Mouse (Mus musculus): Measurements from ENCODE around the gene Tnfrsf12a. TPM values are rescaled to one million over a fixed set of nuclear protein-coding genes. Genes with fewer than 3 reads are reported as not detected.
A peak's percentile ranks its signal among the peaks of the same experiment; 100 is the strongest.

Gene Tnfrsf12a
- polyA plus RNA-seq, 1 experiment = 10.0 TPM

DNA sequence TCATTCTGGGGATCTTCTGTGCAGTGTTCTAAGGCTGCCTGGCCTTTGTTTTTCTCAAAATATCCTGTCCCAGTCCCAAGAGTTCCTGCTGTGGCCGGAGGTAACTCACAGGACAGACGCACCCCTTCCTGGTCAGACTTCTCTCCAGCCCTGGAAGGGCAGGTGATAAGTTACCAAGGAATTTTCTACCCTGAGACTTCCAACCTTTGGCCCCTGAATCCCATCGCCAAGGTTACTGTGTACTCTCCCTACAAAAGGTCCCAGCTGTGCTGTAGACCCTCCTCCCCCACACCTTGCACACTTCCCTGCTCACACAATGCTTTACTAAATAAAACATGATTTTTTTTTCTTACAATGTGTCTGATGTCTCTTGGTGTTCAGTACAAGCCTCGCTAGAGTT is 4.8 kb upstream of the Tnfrsf12a start:
- Histone ChIP-seq H3K36me3 (ENCODE audit: control insufficient read depth, insufficient read depth, low read length) (no peaks in the 10 kb centered on the region), H3K27ac (ENCODE audit: insufficient read depth, low read depth, low read length) (peak overlapping the region; percentile 62), H3K4me3 (ENCODE audit: insufficient read depth, low read depth, low read length) (no peak overlapping the region), H3K4me1 (ENCODE audit: control insufficient read depth, insufficient read depth, low read length) (peaks cover 14% of the 10 kb centered on the region), H3K27me3 (replicated peaks; ENCODE audit: control insufficient read depth, insufficient read depth, low read length) (no peaks in the 10 kb centered on the region)
- peak; percentile 76 for DNase-seq
- TF ChIP-seq CTCF (conservative IDR thresholded peaks at IDR 0.05; ENCODE audit: insufficient read depth, insufficient read length, low read depth, low read length) (no peak), POLR2A (IDR thresholded peaks at IDR 0.05; ENCODE audit: low read depth, low read length) (no peak)
- 32% methylated on average over 4 of the region's 4 CpGs for WGBS

GRCm38 (mm10) chr17:23681086-23681485 is 3.8 kb upstream of the Tnfrsf12a start:
- peak; percentile 45 for DNase-seq

DNA sequence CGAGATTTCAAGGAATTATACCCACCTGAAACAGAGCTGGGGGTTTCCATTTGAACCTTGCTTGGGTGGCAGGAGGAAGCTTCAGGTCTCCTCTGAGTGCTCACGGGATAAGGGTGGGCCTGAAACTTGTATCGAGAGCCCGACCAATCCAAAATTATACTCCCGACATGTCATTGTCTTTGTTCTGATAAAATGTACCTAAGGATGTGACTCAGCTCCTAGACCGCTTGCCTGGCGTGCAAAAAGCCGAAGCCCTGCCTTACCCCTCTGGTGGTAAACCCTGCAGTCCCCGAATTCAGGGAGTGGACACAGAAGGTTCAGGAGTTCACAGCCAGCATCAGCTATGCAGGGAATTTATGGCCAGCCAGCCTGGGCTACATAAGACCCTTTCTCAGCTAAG is 3.1 kb upstream of the Tnfrsf12a start:
- WGBS = 80% methylated on average over 9 of the region's 9 CpGs
- Histone ChIP-seq H3K27ac (ENCODE audit: insufficient read depth, low read depth, low read length) (no peak overlapping the region), H3K4me1 (ENCODE audit: control insufficient read depth, insufficient read depth, low read length) (peaks cover 17% of the 10 kb centered on the region), H3K36me3 (ENCODE audit: control insufficient read depth, insufficient read depth, low read length) (no peaks in the 10 kb centered on the region), H3K27me3 (replicated peaks; ENCODE audit: control insufficient read depth, insufficient read depth, low read length) (no peaks in the 10 kb centered on the region), H3K4me3 (ENCODE audit: insufficient read depth, low read depth, low read length) (no peak overlapping the region)
- TF ChIP-seq CTCF (conservative IDR thresholded peaks at IDR 0.05; ENCODE audit: insufficient read depth, insufficient read length, low read depth, low read length) (no peak), POLR2A (IDR thresholded peaks at IDR 0.05; ENCODE audit: low read depth, low read length) (no peak)
- DNase-seq = no peak

More at GRCm38 (mm10) chr17:23681086-23681485, 3.8 kb upstream of the Tnfrsf12a start:
- TF ChIP-seq POLR2A (IDR thresholded peaks at IDR 0.05; ENCODE audit: low read depth, low read length) (no peak), CTCF (conservative IDR thresholded peaks at IDR 0.05; ENCODE audit: insufficient read depth, insufficient read length, low read depth, low read length) (no peak)
- peaks cover 17% of the 10 kb centered on the region for H3K4me1 ChIP-seq (ENCODE audit: control insufficient read depth, insufficient read depth, low read length)
- H3K36me3 ChIP-seq (ENCODE audit: control insufficient read depth, insufficient read depth, low read length) = no peaks in the 10 kb centered on the region
- WGBS = 47% methylated on average over 10 of the region's 10 CpGs
- H3K4me3 ChIP-seq (ENCODE audit: insufficient read depth, low read depth, low read length) = no peak overlapping the region
- H3K27me3 ChIP-seq (replicated peaks; ENCODE audit: control insufficient read depth, insufficient read depth, low read length) = no peaks in the 10 kb centered on the region
- no peak overlapping the region for H3K27ac ChIP-seq (ENCODE audit: insufficient read depth, low read depth, low read length)

DNA sequence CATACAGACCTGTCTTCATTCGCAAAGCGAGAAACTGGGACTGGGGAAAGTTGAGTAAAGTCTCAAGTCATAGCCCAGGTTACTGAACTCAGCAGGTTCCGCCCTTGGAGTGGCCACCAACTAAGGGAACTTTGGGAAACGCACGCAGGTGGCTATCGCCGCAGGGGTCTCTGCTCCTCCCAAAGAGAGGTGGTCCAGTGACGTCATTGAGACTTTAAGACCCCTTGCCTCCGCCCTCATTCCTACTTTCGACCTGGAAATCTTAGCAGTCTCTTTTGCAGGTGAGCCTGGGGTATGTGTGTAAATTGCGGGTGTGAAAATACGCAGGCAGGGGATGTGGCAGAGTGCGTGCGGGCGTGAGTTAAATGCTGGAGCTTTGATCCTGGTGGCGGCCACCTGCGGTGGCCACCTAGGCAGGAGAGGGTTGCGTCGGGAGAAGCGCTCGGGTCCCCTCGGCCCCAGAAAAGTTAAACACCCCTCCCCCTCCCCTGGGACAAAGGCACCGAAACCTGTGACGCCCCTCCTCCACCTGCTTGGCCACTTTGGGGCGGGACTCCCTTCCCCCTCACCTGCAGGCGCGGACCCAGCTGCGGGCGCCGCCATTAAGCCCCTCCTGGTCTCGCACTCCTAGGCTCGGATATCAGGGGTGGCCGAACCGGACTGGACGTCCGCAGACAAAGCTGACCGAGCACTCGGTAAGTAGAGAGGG is 2.0 kb upstream of the Tnfrsf12a start, which contains the start of gene Cldn6:
Gene Cldn6 (plus strand): TSS at position 123 of the 709 bp plus-strand sequence.
- TF ChIP-seq POLR2A (IDR thresholded peaks at IDR 0.05; ENCODE audit: low read depth, low read length) = no peak
- TF ChIP-seq CTCF (conservative IDR thresholded peaks at IDR 0.05; ENCODE audit: insufficient read depth, insufficient read length, low read depth, low read length) = no peak
- no peak for DNase-seq
- no peaks in the 10 kb centered on the region for H3K36me3 ChIP-seq (ENCODE audit: control insufficient read depth, insufficient read depth, low read length)
- peak within 1 kb of the TSS; percentile 8; the same call in 1 of the 2 replicates for H3K4me3 ChIP-seq (ENCODE audit: insufficient read depth, low read depth, low read length)
- 7% methylated on average over 38 of the region's 38 CpGs for WGBS
- no peaks in the 10 kb centered on the region for H3K27me3 ChIP-seq (replicated peaks; ENCODE audit: control insufficient read depth, insufficient read depth, low read length)
- no peak within 1 kb of the TSS for H3K27ac ChIP-seq (ENCODE audit: insufficient read depth, low read depth, low read length)
- H3K4me1 ChIP-seq (ENCODE audit: control insufficient read depth, insufficient read depth, low read length) = peaks cover 20% of the 10 kb centered on the region

GRCm38 (mm10) chr17:23676473-23677031 is 716 bp downstream of the Tnfrsf12a start:
- H3K4me3 ChIP-seq (ENCODE audit: insufficient read depth, low read depth, low read length) = peak overlapping the region; percentile 96
- H3K4me1 ChIP-seq (ENCODE audit: control insufficient read depth, insufficient read depth, low read length) = peaks cover 13% of the 10 kb centered on the region
- H3K36me3 ChIP-seq (ENCODE audit: control insufficient read depth, insufficient read depth, low read length) = no peaks in the 10 kb centered on the region
- TF ChIP-seq CTCF (conservative IDR thresholded peaks at IDR 0.05; ENCODE audit: insufficient read depth, insufficient read length, low read depth, low read length) = no peak
- TF ChIP-seq POLR2A (IDR thresholded peaks at IDR 0.05; ENCODE audit: low read depth, low read length) = no peak
- under 1% methylated on average over 37 of the region's 37 CpGs for WGBS
- no peaks in the 10 kb centered on the region for H3K27me3 ChIP-seq (replicated peaks; ENCODE audit: control insufficient read depth, insufficient read depth, low read length)
- peak overlapping the region; percentile 64; the same call in 1 of the 2 replicates for H3K27ac ChIP-seq (ENCODE audit: insufficient read depth, low read depth, low read length)
- DNase-seq = peak; percentile 49

GRCm38 (mm10) chr17:23675564-23676281 is 1.5 kb downstream of the Tnfrsf12a start:
- peak; percentile 71 for DNase-seq
- no peaks in the 10 kb centered on the region for H3K36me3 ChIP-seq (ENCODE audit: control insufficient read depth, insufficient read depth, low read length)
- H3K27me3 ChIP-seq (replicated peaks; ENCODE audit: control insufficient read depth, insufficient read depth, low read length) = no peaks in the 10 kb centered on the region
- WGBS = 27% methylated on average over 15 of the region's 15 CpGs
- no peak overlapping the region for H3K27ac ChIP-seq (ENCODE audit: insufficient read depth, low read depth, low read length)
- H3K4me3 ChIP-seq (ENCODE audit: insufficient read depth, low read depth, low read length) = peak overlapping the region; percentile 96; the same call in 1 of the 2 replicates
- H3K4me1 ChIP-seq (ENCODE audit: control insufficient read depth, insufficient read depth, low read length) = peaks cover 7% of the 10 kb centered on the region; the same call in 1 of the 2 replicates
- TF ChIP-seq CTCF (conservative IDR thresholded peaks at IDR 0.05; ENCODE audit: insufficient read depth, insufficient read length, low read depth, low read length) (no peak), POLR2A (IDR thresholded peaks at IDR 0.05; ENCODE audit: low read depth, low read length) (no peak)
